Mouse (Mus musculus): Measurements from ENCODE around the gene Zfhx3.

DNA sequence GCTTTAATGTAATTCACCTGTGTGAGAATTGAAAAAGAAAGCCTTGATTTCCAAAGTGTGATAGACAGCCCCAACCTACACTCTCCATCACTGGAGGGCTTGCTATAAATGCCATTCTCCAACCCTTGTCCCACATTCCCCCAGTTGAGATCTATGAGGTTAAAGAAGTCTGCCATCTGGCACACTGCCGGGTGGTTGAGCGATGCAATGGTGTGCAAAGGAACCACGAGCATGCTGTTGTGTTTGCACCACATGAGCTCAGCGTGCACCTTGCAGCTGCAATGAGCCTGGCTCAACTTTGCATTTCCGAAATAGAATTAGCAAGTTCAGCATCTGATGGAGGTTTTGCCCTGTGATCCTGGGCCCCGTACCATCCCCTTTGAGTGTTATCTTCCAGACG, 575.7 kb downstream of the Zfhx3 start:
- TF ChIP-seq CTCF (IDR thresholded peaks at IDR 0.05; ENCODE audit: low read depth) (no peak), EP300 (IDR thresholded peaks at IDR 0.05; ENCODE audit: low read depth) (no peak)

Data from liver, embryonic 14.5 days (tissue).